Mouse (Mus musculus): Measurements from ENCODE around the gene Mpp2. TPM values are rescaled to one million over a fixed set of nuclear protein-coding genes. Genes with fewer than 3 reads are reported as not detected.

The Mpp2 gene
- polyA plus RNA-seq, 1 experiment = 4.3 TPM

DNA sequence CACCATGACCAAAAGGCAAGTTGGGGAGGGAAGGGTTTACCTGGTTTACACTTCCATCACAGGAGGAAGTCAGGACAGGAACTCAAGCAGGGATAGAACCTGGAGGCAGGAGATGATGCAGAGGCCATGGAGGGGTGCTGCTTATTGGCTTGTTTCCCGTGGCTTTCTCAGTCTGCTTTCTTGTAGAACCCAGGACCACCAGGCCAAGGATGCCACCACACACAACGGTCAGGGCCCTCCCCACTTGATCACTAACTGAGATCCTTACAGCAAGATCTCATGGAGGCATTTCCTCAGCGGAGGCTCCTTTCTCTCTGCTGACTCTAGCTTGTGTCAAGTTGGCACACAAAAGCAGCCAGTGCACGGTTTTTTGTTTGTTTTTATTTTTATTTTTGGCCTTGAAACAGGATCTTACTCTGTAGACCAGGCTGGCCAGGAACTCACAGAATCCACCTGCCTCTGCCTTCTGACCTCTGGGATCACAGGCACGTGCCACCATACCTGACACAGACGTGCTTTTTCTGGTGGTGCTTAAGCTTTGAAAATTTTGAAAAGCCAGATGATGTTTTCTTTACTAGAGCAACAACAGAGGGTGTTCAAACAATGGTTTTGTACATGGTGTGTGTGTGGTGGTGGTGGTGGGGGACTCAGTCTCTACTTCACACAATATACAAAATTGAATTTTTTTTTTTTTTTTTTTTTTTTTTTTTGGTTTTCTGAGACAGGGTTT is 60.1 kb downstream of the Mpp2 start, which contains the start of gene Mpp3:
Gene Mpp3, minus strand, starts transcription at position 375 of the 730 bp plus-strand sequence.
- peaks cover 24% of the 10 kb centered on the region for H3K27me3 ChIP-seq (ENCODE audit: control insufficient read depth, insufficient read depth, insufficient read length)
- no peaks in the 10 kb centered on the region for H3K79me2 ChIP-seq (ENCODE audit: control insufficient read depth, insufficient read depth)
- no peak within 1 kb of the TSS for H3ac ChIP-seq (ENCODE audit: control insufficient read depth, insufficient read length)
- H3K4me2 ChIP-seq (ENCODE audit: low read depth) = peak within 1 kb of the TSS; percentile 51
- TF ChIP-seq REST (IDR thresholded peaks at IDR 0.05; ENCODE audit: insufficient read depth, insufficient read length) (no peak), POLR2A (IDR thresholded peaks at IDR 0.05; ENCODE audit: insufficient read length, low read depth) (no peak), TCF12 (IDR thresholded peaks at IDR 0.05; ENCODE audit: insufficient read depth, poor library complexity, severe bottlenecking) (no peak), MYOG (IDR thresholded peaks at IDR 0.05; ENCODE audit: control insufficient read depth in 1 of 3, insufficient read depth in 1 of 3, insufficient read length in 2 of 3, low read depth in 2 of 3) (no peak), MYOD1 (IDR thresholded peaks at IDR 0.05; ENCODE audit: control insufficient read depth in 1 of 3, insufficient read length in 2 of 3, low read depth in 2 of 3) (no peak), TCF3 (IDR thresholded peaks at IDR 0.05; ENCODE audit: insufficient read length, low read depth) (no peak)
- no peaks in the 10 kb centered on the region for H3K36me3 ChIP-seq (ENCODE audit: control insufficient read depth, insufficient read depth)
- peak within 1 kb of the TSS; percentile 9 for H3K4me3 ChIP-seq

DNA sequence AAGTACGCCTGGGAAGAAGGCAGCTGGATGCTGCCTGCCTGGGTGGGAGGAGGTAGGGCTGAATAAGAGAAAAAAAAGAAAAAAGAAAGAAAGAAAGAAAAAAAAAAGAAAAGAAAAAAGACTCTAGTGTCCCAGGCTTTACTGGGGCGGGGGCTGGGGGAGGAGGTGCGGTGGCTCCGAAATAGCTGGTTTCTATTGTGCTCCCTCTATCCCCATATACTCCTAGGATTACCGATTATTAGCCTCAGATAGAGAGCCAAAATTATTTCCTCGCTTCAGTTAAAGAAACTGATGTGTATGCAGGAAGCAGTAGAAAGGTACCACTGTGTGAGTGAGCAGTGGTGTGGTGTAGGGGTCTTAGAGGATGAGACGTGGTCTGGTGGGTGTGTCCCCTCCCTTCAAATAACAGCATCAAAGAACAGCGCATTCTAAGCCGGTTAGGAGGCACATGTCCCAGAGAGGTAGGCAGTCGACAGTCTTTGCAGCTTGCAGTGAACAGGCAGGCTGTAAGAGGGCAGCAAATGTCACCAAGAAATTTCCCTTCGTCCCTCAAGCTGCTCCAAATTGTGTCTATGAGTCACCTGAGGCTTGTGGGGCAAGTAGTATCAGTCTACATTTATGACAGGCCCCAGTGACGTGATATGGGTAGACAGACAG is 60.8 kb downstream of the Mpp2 start:
- Histone ChIP-seq H3K4me2 (ENCODE audit: low read depth) (peak overlapping the region; percentile 51), H3K4me3 (peak overlapping the region; percentile 9), H3K36me3 (ENCODE audit: control insufficient read depth, insufficient read depth) (no peaks in the 10 kb centered on the region), H3K79me2 (ENCODE audit: control insufficient read depth, insufficient read depth) (no peaks in the 10 kb centered on the region), H3K27me3 (ENCODE audit: control insufficient read depth, insufficient read depth, insufficient read length) (peaks cover 22% of the 10 kb centered on the region), H3ac (ENCODE audit: control insufficient read depth, insufficient read length) (no peak overlapping the region)
- no peak for TF ChIP-seq TCF12 (IDR thresholded peaks at IDR 0.05; ENCODE audit: insufficient read depth, poor library complexity, severe bottlenecking)
- no peak for TF ChIP-seq MYOD1 (IDR thresholded peaks at IDR 0.05; ENCODE audit: control insufficient read depth in 1 of 3, insufficient read length in 2 of 3, low read depth in 2 of 3)
- TF ChIP-seq USF1 (IDR thresholded peaks at IDR 0.05; ENCODE audit: low read depth) = no peak
- TF ChIP-seq E2F4 (IDR thresholded peaks at IDR 0.05; ENCODE audit: insufficient read depth) = no peak
- no peak for TF ChIP-seq TCF3 (IDR thresholded peaks at IDR 0.05; ENCODE audit: insufficient read length, low read depth)
- no peak for TF ChIP-seq MAX (IDR thresholded peaks at IDR 0.05; ENCODE audit: low read depth)
- no peak for TF ChIP-seq POLR2AphosphoS2 (IDR thresholded peaks at IDR 0.05; ENCODE audit: insufficient read length, low read depth)
- TF ChIP-seq MYOG (IDR thresholded peaks at IDR 0.05; ENCODE audit: control insufficient read depth in 1 of 3, insufficient read depth in 1 of 3, insufficient read length in 2 of 3, low read depth in 2 of 3) = no peak

DNA sequence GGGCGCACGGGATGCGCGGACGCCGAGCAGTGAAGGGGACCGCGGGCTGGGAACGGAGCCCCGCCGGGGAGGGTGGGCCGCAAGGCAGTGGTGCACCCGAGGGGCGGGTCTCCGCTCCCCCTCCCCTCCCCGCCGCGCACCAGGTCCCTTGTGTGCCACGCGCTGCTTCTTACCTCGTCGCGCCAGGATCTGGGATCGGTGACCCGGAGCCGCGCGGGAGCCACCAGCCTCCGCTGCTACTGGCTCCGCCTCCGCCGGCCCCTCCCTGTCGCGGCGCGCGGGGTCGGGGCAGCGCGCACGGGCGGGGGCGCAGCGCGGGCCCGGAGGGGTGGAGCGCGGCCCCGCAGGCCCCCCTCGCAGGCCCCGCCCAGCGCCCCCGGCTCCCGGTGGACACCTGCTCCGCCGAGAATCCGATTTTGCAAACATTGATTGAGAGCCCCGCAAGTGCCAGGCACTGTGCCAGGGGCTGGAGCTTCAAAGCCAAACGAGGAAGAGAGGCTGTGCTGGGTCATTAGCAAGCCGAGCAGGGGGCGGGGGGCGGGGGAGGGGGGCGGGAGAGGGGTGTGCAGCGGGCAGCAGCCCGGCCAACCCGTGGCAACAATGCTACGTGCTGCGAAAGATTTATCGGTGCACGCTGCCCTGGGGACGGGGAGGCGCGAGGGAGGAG is 61.5 kb downstream of the Mpp2 start:
- Histone ChIP-seq H3K4me2 (ENCODE audit: low read depth) (peak overlapping the region; percentile 58), H3ac (ENCODE audit: control insufficient read depth, insufficient read length) (peak overlapping the region; percentile 34), H3K27me3 (ENCODE audit: control insufficient read depth, insufficient read depth, insufficient read length) (peaks cover 22% of the 10 kb centered on the region), H3K4me3 (peak overlapping the region; percentile 9), H3K79me2 (ENCODE audit: control insufficient read depth, insufficient read depth) (no peaks in the 10 kb centered on the region), H3K36me3 (ENCODE audit: control insufficient read depth, insufficient read depth) (no peaks in the 10 kb centered on the region)
- TF ChIP-seq MYOD1 (IDR thresholded peaks at IDR 0.05; ENCODE audit: control insufficient read depth in 1 of 3, insufficient read length in 2 of 3, low read depth in 2 of 3) = no peak
- no peak for TF ChIP-seq POLR2AphosphoS2 (IDR thresholded peaks at IDR 0.05; ENCODE audit: insufficient read length, low read depth)
- TF ChIP-seq CEBPB (IDR thresholded peaks at IDR 0.05; ENCODE audit: insufficient read depth, poor library complexity, severe bottlenecking) = no peak
- TF ChIP-seq MAX (IDR thresholded peaks at IDR 0.05; ENCODE audit: low read depth) = no peak
- no peak for TF ChIP-seq E2F4 (IDR thresholded peaks at IDR 0.05; ENCODE audit: insufficient read depth)
- no peak for TF ChIP-seq USF1 (IDR thresholded peaks at IDR 0.05; ENCODE audit: low read depth)
- no peak for TF ChIP-seq POLR2A (IDR thresholded peaks at IDR 0.05; ENCODE audit: insufficient read length, low read depth)
- no peak for TF ChIP-seq TCF12 (IDR thresholded peaks at IDR 0.05; ENCODE audit: insufficient read depth, poor library complexity, severe bottlenecking)
- no peak for TF ChIP-seq SRF (IDR thresholded peaks at IDR 0.05; ENCODE audit: control insufficient read depth, insufficient read length, low read depth)

DNA sequence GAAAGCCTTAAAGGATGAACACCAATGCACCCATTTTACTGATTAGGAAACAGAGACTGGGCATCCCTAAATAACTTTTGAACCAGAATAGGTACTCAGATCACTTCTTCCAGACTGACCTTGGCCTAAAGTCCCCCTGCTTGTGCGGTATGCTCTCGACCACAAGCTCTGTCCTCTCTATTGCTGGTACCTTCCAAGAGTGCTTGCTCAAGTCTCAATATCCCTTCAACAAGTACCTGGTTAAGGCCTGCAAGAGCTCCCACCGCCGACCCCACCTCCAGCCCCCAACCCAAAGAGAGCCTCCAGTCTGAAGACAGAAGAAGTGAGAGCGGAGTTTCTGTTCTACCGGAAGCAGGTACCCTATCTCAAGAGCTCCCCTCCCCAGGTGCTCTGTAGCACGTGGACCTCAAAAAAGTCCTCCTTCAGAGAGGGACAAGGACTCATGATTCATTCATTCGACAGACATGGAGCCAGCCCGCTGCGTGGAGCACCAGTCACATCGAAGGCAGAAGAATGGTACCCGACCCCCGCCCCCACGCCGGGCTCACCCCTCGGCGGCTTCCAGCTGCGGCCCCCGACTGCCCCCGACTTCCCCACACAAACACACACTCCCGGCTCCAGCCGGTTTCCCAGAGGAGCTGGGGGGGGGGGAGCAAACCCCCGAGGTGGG is 62.2 kb downstream of the Mpp2 start:
- H3K79me2 ChIP-seq (ENCODE audit: control insufficient read depth, insufficient read depth) = no peaks in the 10 kb centered on the region
- H3K4me3 ChIP-seq = peak overlapping the region; percentile 9
- no peaks in the 10 kb centered on the region for H3K36me3 ChIP-seq (ENCODE audit: control insufficient read depth, insufficient read depth)
- H3K27me3 ChIP-seq (ENCODE audit: control insufficient read depth, insufficient read depth, insufficient read length) = peaks cover 19% of the 10 kb centered on the region
- H3ac ChIP-seq (ENCODE audit: control insufficient read depth, insufficient read length) = peak overlapping the region; percentile 34
- TF ChIP-seq CEBPB (IDR thresholded peaks at IDR 0.05; ENCODE audit: insufficient read depth, poor library complexity, severe bottlenecking) (no peak), POLR2AphosphoS2 (IDR thresholded peaks at IDR 0.05; ENCODE audit: insufficient read length, low read depth) (no peak), SRF (IDR thresholded peaks at IDR 0.05; ENCODE audit: control insufficient read depth, insufficient read length, low read depth) (no peak)
- peak overlapping the region; percentile 58 for H3K4me2 ChIP-seq (ENCODE audit: low read depth)
